Mouse (Mus musculus) brain, adult 2 months (tissue): ENCODE measurements around the gene Tmem178b.

Source experiments
- DNase-seq: peaks from one replicate; pipeline ENCODE4 v3.0.0; 2011; ENCODE audit warnings: low read depth, low spot score

Gene Tmem178b

GRCm38 (mm10) chr6:40161381-40161780 is 288.3 kb downstream of the Tmem178b start:
- peak; percentile 80 for DNase-seq

DNA sequence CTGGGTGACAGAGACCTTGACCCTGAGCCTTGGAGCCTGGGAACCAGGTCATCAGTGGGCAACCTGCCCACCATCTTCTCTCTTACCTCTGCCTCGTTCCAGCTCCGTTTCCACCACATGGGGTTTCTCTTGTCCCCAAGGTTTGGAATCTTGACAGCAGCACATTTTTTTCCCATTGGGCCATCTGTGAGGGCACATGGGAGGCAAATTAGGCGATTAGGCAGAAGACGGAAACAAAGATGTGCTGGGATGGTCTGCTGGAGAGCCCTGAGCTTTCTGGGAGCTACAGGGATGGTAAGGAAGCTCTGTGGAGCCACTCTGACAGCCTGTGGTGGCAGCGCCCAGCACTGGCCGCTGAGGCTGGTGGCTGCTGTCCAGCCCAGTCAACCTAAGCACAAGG is 300.5 kb downstream of the Tmem178b start:
- peak; percentile 89 for DNase-seq

GRCm38 (mm10) chr6:40177870-40178269 is 304.8 kb downstream of the Tmem178b start:
- peak; percentile 81 for DNase-seq

GRCm38 (mm10) chr6:40180551-40180950 is 307.5 kb downstream of the Tmem178b start:
- DNase-seq = no peak

GRCm38 (mm10) chr6:40200661-40201060 is 327.6 kb downstream of the Tmem178b start:
- peak; percentile 66 for DNase-seq

DNA sequence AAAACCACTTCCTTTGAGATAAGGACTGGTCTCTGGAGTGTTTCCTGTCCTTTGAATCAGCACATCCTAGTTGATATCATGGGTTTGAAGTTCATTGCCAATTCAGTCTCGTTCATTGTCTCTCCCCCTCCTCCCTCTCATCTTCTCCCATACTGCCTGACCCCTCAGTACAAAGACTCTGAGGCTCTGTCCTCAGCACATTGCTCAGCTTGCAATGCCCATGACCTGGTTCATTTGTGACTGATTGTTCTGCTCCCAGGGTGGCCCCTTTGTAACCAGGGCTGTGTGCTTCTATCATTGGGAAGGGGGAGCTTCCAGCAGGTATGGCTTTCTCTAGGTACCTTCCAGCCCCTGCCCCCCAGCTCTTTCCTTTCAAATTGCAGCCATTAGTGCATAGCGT is 329.5 kb downstream of the Tmem178b start:
- no peak for DNase-seq

- DNase-seq = peak; percentile 67
These were observed 332.3 kb downstream of the Tmem178b start for GRCm38 (mm10) chr6:40205380-40205779.

DNA sequence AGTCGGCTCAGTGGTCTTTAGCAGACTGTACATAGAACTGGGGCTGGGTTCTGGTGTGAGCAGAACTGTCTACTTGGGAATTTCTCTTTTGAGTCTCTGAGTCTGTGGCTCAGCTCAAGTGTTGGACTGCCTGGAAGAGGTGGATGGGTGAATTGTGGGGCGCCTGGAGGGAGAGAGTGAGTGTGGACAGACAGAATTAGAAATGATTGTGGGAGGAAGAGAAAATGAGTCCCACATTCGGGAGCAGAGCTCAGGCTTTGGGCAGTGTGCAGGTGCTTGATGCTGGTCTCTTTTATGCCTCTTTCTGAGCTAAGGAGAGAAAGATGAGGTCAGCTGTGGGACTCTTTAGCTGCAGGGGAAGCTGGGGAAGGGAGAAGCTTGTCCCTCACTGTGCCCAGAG is 334.9 kb downstream of the Tmem178b start:
- peak; percentile 63 for DNase-seq

- DNase-seq = no peak
These were observed 336.1 kb downstream of the Tmem178b start for GRCm38 (mm10) chr6:40209172-40209571.

DNA sequence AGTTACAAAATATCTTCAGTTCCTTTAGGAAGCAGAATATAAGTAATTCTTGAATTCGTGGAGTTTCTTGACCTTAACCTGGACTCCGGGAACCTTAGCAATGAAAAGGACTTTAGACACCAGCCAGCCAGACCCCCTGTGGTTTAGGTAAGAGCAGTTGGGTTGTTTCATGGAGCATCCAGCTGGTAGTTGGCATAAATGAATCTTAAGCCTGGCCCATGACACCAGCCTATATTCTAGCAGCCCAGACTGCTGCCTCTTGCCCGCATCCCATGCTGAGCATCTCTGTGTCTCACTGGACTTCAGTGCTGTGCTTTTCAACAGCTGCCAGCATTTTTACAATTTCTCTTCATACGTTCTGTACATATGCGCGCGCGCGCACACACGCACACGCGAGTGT is 344.1 kb downstream of the Tmem178b start:
- DNase-seq = peak; percentile 58

- no peak for DNase-seq
These were observed 344.6 kb downstream of the Tmem178b start for GRCm38 (mm10) chr6:40217651-40218050.

GRCm38 (mm10) chr6:40220634-40221120 is 347.6 kb downstream of the Tmem178b start:
- DNase-seq = no peak

DNA sequence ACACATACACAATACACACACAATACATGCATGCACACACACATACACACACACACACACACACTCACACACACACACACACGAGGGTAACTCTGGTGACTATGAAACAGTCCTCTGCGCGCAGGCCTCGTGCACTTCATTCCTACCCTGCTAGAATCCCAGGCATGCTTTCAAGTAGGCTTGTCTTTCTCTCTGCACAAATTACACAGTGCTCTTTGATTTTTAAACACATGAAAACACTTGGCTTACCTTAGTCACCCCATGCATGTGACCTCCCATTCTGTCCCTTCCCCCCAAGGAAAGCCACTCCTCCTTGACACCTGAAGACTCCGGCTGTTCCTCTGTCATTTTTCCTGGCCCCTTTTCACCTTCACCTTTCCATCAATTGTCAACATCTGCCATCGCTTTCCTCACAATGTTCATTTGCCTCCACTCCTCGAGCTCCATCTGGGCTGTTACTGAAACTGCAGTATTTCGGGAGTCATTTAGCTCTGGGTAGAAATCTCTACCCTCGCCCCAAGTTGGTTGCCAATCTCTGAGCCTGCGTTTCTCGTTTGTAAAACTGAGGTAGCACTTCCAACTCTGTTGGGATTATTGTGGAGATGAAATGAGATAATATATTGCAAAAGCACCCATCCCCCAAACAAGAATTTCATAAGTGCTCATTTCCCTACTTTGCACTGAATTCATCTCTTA is 352.7 kb downstream of the Tmem178b start:
- DNase-seq = peak; percentile 65

DNA sequence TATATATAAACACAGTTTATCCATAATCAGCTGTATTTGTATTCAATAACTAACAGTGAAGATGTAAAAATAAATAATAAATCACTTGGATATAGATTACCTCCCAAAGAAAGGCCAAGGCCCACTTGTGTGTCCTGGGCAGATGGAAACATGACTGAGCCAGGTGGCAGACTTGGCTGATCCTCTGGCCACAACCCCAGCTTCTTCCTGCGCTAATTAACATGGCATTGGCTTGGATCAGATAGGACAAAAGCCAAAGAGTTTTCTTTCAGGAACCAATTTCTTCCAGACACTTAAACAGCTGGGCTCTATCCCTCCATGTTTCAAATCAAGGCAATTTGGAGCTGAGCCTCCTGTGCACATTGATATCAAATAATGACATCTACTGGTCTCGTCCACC is 355.9 kb downstream of the Tmem178b start:
- peak; percentile 58 for DNase-seq

GRCm38 (mm10) chr6:40229985-40230384 is 356.9 kb downstream of the Tmem178b start:
- DNase-seq = peak; percentile 78

GRCm38 (mm10) chr6:40234066-40234465 is 361.0 kb downstream of the Tmem178b start:
- peak; percentile 58 for DNase-seq

DNA sequence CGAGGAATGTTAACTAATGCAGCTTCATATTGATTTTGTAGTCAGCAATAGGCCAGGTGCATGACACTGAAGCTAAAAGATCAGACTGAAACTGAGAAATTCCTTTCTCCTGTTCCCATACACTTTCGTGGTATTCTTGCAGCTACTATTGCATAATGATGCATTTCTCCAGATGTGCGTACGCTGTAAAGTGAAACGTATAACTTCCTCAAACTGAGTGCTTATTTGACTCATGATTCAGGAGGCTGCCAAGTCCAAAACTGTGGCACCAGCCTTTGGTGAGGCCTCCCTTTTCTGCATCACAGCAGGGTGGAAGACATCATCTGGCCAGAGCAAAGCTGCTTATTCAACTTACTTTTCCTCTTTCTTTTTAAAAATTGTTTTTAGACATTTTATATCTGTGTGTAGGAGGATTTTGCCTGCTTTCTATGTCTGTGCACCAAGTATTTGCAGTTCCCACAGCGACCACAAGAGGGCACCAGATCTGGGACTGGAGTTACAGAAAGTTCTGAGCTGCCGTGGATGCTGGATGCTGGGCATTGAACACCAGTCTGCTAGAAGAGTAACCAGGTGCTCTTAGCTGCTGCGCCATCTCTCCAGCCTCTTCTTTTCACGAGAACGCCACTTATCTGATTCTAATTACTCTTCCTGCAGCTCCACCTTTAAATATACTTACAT is 362.9 kb downstream of the Tmem178b start:
- DNase-seq = peak; percentile 76

- peak; percentile 91 for DNase-seq
These were observed 364.0 kb downstream of the Tmem178b start for GRCm38 (mm10) chr6:40236841-40237765.

GRCm38 (mm10) chr6:40238857-40239256 is 365.8 kb downstream of the Tmem178b start:
- DNase-seq = no peak

DNA sequence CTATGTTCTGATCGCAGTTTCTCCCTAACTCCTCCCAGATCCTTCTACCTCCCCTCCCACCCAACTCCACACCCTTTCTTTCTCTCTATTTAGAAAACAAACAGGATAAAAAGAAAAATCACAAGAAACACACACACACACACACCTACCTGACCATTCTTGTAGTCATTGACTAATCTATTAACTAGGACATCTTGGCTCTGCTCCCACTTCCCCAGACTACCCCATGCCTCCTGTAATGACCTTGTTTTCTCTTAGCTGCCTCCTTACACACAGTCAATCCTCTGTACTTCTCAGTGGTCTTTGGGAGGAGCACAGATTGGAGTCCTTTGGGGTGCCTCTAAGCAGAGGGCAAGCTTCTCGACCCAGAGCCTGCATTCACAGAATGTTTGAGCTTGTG is 367.6 kb downstream of the Tmem178b start:
- DNase-seq = no peak

DNA sequence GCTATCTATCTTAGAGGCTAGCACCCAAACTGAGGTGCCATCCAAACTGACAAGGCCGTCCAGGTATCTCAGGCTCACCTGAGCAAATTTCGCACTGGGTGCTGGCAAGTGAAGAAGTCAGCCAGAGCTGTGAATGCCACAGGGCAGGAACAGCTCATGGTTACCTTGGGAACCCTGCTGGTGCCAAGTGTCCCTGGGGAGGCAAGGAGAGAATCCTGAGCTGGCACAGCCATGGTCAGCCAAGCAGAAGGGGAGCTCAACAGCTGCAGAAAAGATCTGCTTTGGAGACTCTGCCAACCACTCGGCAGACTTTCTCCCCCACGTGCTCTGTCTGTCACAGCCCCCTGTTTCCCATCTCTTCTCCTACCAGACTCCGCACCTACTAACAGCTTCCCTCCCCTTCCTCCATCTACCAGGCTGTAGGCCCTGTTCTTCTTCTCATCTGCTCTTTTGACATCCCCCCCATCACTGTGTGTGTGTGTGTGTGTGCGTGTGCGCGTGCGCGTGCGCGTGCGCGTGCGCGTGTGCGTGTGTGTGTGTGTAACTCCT is 374.4 kb downstream of the Tmem178b start:
- DNase-seq = peak; percentile 51

GRCm38 (mm10) chr6:40249939-40250338 is 376.9 kb downstream of the Tmem178b start:
- DNase-seq = peak; percentile 65
